Mouse (Mus musculus): ENCODE data around the gene Ctsh. TPM values are rescaled to one million over a fixed set of nuclear protein-coding genes. Genes with fewer than 3 reads are reported as not detected.
"Not testable (repeated sequence)": the region's sequence is repeated elsewhere in the genome, so short reads cannot be mapped to it uniquely, and the experiment has no call there.

The Ctsh gene
- polyA plus RNA-seq, 1 experiment from 2014 or later, result 42.4 TPM

DNA sequence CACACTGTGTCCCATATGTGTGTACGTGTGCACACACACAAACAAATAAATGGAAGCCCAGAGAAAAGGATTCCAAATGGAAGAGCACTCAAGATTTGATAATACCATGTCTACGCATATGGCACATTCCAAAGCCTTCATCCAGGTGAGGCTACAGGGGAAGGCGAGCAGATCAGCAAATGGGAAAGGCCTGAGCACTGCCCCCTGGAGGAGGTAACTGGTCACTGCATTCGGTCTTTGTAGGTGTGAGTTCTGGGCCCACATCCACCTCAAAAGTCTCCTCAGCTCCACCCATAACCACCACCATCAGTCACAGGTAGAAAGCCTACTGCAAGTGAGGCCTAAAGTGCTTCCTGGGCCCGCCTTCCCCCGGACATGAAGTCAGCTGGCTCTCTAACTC lies 26.2 kb upstream of the Ctsh start:
- Histone ChIP-seq H3K4me2 (ENCODE audit: low read length) (no peak overlapping the region), H3K27ac (ENCODE audit: low read depth) (no peak overlapping the region), H3K9me3 (ENCODE audit: control insufficient read depth, low read length) (no peaks in the 10 kb centered on the region), H3K4me3 (ENCODE audit: low read depth, low read length) (no peak overlapping the region), H3K27me3 (replicated peaks; ENCODE audit: control insufficient read depth, insufficient read depth, low read length) (no peaks in the 10 kb centered on the region), H3K4me1 (replicated peaks; ENCODE audit: control insufficient read depth, insufficient read depth, low read length) (no peaks in the 10 kb centered on the region), H3K9ac (ENCODE audit: low read length) (no peak overlapping the region), H3K36me3 (ENCODE audit: control insufficient read depth, insufficient read depth, low read length) (no peaks in the 10 kb centered on the region)
- WGBS, result 93% methylated on average over 6 of the region's 6 CpGs
- DNase-seq (ENCODE audit: low spot score), result no peak
- no peak for ATAC-seq (replicated peaks; ENCODE audit: low FRiP score, low TSS enrichment, low read depth)

- Histone ChIP-seq H3K9me3 (ENCODE audit: control insufficient read depth, low read length) (no peaks in the 10 kb centered on the region), H3K4me3 (ENCODE audit: low read depth, low read length) (no peak overlapping the region), H3K4me2 (ENCODE audit: low read length) (no peak overlapping the region), H3K27me3 (replicated peaks; ENCODE audit: control insufficient read depth, insufficient read depth, low read length) (no peaks in the 10 kb centered on the region), H3K9ac (ENCODE audit: low read length) (no peak overlapping the region), H3K36me3 (ENCODE audit: control insufficient read depth, insufficient read depth, low read length) (no peaks in the 10 kb centered on the region), H3K27ac (ENCODE audit: low read depth) (no peak overlapping the region), H3K4me1 (replicated peaks; ENCODE audit: control insufficient read depth, insufficient read depth, low read length) (no peaks in the 10 kb centered on the region)
- DNase-seq (ENCODE audit: low spot score) (no peak), ATAC-seq (replicated peaks; ENCODE audit: low FRiP score, low TSS enrichment, low read depth) (no peak)
- 93% methylated on average over 4 of the region's 4 CpGs for WGBS
Measured at GRCm38 (mm10) chr9:90033922-90034321, 20.0 kb upstream of the Ctsh start.

DNA sequence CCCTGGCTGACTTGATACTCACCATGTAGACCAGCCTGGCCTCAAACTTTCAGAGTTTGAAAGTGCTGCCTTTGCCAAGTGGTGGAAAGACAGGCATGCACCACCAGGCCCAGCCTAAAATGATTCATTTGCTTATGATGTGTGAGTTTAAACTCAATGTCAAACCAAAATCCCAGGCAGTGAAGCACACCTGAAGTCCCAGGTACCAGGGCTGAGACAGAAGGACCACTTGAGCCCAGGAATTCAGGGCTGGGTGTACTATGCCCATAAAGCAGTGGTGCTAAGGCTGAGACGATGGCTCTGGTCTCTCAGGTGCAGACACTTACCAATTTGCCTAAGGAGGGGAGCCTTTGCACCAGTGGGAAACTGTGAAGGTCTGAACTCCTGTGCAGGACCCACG lies 18.8 kb upstream of the Ctsh start:
- no peaks in the 10 kb centered on the region for H3K4me1 ChIP-seq (replicated peaks; ENCODE audit: control insufficient read depth, insufficient read depth, low read length)
- WGBS, result 78% methylated on average over 2 of the region's 2 CpGs
- H3K4me2 ChIP-seq (ENCODE audit: low read length), result no peak overlapping the region
- no peaks in the 10 kb centered on the region for H3K27me3 ChIP-seq (replicated peaks; ENCODE audit: control insufficient read depth, insufficient read depth, low read length)
- no peaks in the 10 kb centered on the region for H3K36me3 ChIP-seq (ENCODE audit: control insufficient read depth, insufficient read depth, low read length)
- H3K9me3 ChIP-seq (ENCODE audit: control insufficient read depth, low read length), result no peaks in the 10 kb centered on the region
- H3K9ac ChIP-seq (ENCODE audit: low read length), result no peak overlapping the region
- H3K27ac ChIP-seq (ENCODE audit: low read depth), result no peak overlapping the region
- DNase-seq (ENCODE audit: low spot score), result no peak
- H3K4me3 ChIP-seq (ENCODE audit: low read depth, low read length), result no peak overlapping the region
- no peak for ATAC-seq (replicated peaks; ENCODE audit: low FRiP score, low TSS enrichment, low read depth)

DNA sequence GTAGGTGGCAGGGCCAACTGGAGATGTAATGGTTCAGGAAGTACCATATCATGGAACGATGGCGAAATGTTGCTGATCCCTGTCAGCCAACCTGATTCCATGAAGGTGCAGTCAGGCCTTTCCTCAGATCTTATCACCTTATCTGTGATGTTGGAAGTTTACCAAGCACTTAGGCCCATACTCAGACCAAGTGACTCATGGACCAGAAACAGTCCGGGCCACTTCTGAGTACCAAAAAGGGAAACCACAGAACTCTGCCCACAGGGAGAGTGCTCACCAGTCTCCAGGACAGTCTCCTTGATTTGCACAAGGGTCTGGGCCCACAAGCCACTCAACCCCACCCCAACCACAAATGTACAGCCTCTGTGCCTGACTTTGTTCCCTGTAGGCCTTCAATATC lies 18.2 kb upstream of the Ctsh start:
- DNase-seq (ENCODE audit: low spot score), result no peak
- H3K9ac ChIP-seq (ENCODE audit: low read length), result no peak overlapping the region
- no peak overlapping the region for H3K27ac ChIP-seq (ENCODE audit: low read depth)
- no peaks in the 10 kb centered on the region for H3K4me1 ChIP-seq (replicated peaks; ENCODE audit: control insufficient read depth, insufficient read depth, low read length)
- no peaks in the 10 kb centered on the region for H3K36me3 ChIP-seq (ENCODE audit: control insufficient read depth, insufficient read depth, low read length)
- no peak overlapping the region for H3K4me3 ChIP-seq (ENCODE audit: low read depth, low read length)
- WGBS, result 86% methylated on average over 3 of the region's 3 CpGs
- ATAC-seq (replicated peaks; ENCODE audit: low FRiP score, low TSS enrichment, low read depth), result no peak
- no peaks in the 10 kb centered on the region for H3K9me3 ChIP-seq (ENCODE audit: control insufficient read depth, low read length)
- no peaks in the 10 kb centered on the region for H3K27me3 ChIP-seq (replicated peaks; ENCODE audit: control insufficient read depth, insufficient read depth, low read length)
- H3K4me2 ChIP-seq (ENCODE audit: low read length), result no peak overlapping the region

DNA sequence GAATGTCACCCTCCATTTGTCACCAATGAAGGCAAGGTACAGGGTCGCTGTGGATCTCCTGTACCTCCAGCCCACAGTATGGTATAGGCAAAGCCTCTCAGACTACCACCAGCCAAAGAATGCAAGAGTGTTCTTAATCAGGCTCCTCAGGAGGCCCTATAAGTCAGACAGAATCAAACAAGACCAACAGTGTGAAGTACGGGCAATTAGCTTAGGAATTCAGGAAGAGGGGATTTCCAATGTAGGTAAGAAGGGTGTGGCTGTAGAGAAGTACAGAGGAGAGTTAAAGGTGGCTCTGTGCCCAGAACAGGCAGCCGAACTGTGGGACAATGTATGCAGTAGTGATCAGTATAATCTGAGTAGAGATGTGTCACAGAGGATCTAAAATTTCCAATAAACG lies 17.6 kb upstream of the Ctsh start:
- ATAC-seq (replicated peaks; ENCODE audit: low FRiP score, low TSS enrichment, low read depth) (0 out of 2 replicates have a peak, but pooled peaks have one; percentile 48), DNase-seq (ENCODE audit: low spot score) (no peak)
- Histone ChIP-seq H3K9ac (ENCODE audit: low read length) (no peak overlapping the region), H3K36me3 (ENCODE audit: control insufficient read depth, insufficient read depth, low read length) (no peaks in the 10 kb centered on the region), H3K4me2 (ENCODE audit: low read length) (no peak overlapping the region), H3K9me3 (ENCODE audit: control insufficient read depth, low read length) (no peaks in the 10 kb centered on the region), H3K27me3 (replicated peaks; ENCODE audit: control insufficient read depth, insufficient read depth, low read length) (no peaks in the 10 kb centered on the region), H3K4me1 (replicated peaks; ENCODE audit: control insufficient read depth, insufficient read depth, low read length) (no peaks in the 10 kb centered on the region), H3K4me3 (ENCODE audit: low read depth, low read length) (no peak overlapping the region), H3K27ac (ENCODE audit: low read depth) (no peak overlapping the region)
- 71% methylated on average over 4 of the region's 4 CpGs for WGBS

- ATAC-seq (replicated peaks; ENCODE audit: low FRiP score, low TSS enrichment, low read depth) (no peak), DNase-seq (ENCODE audit: low spot score) (no peak)
- Histone ChIP-seq H3K36me3 (ENCODE audit: control insufficient read depth, insufficient read depth, low read length) (no peaks in the 10 kb centered on the region), H3K4me3 (ENCODE audit: low read depth, low read length) (no peak overlapping the region), H3K27me3 (replicated peaks; ENCODE audit: control insufficient read depth, insufficient read depth, low read length) (no peaks in the 10 kb centered on the region), H3K4me2 (ENCODE audit: low read length) (no peak overlapping the region), H3K27ac (ENCODE audit: low read depth) (no peak overlapping the region), H3K4me1 (replicated peaks; ENCODE audit: control insufficient read depth, insufficient read depth, low read length) (no peaks in the 10 kb centered on the region), H3K9ac (ENCODE audit: low read length) (no peak overlapping the region), H3K9me3 (ENCODE audit: control insufficient read depth, low read length) (no peaks in the 10 kb centered on the region)
- 70% methylated on average over 4 of the region's 4 CpGs for WGBS
Measured at GRCm38 (mm10) chr9:90038535-90038934, 15.4 kb upstream of the Ctsh start.

DNA sequence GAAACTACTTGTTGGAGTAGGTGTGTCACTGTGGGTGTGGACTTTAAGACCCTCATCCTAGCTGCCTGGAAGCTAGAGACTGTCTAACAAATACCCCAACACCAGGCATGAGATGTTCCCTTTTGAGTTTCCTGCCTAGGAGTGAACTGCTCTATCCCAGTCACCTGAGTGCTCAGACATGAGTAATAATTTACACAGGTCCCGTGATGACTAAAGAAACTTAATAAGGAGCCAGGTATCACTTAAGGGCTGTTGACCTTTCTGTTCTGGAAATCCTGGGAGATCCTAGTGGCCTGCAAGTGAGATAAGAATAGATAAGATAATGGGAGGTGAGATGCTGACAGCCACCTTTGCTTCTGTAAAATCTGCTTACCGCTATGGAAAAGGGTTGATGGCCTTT lies 13.0 kb upstream of the Ctsh start:
- Histone ChIP-seq H3K9ac (ENCODE audit: low read length) (no peak overlapping the region), H3K4me2 (ENCODE audit: low read length) (no peak overlapping the region), H3K27me3 (replicated peaks; ENCODE audit: control insufficient read depth, insufficient read depth, low read length) (no peaks in the 10 kb centered on the region), H3K4me1 (replicated peaks; ENCODE audit: control insufficient read depth, insufficient read depth, low read length) (no peaks in the 10 kb centered on the region), H3K36me3 (ENCODE audit: control insufficient read depth, insufficient read depth, low read length) (no peaks in the 10 kb centered on the region), H3K9me3 (ENCODE audit: control insufficient read depth, low read length) (no peaks in the 10 kb centered on the region), H3K27ac (ENCODE audit: low read depth) (no peak overlapping the region), H3K4me3 (ENCODE audit: low read depth, low read length) (no peak overlapping the region)
- ATAC-seq (replicated peaks; ENCODE audit: low FRiP score, low TSS enrichment, low read depth) (peak; percentile 63), DNase-seq (ENCODE audit: low spot score) (no peak)
- WGBS, result 62% methylated on average over 2 of the region's 2 CpGs

- Histone ChIP-seq H3K4me1 (replicated peaks; ENCODE audit: control insufficient read depth, insufficient read depth, low read length) (no peaks in the 10 kb centered on the region), H3K4me3 (ENCODE audit: low read depth, low read length) (no peak overlapping the region), H3K4me2 (ENCODE audit: low read length) (no peak overlapping the region), H3K9ac (ENCODE audit: low read length) (no peak overlapping the region), H3K27ac (ENCODE audit: low read depth) (no peak overlapping the region), H3K9me3 (ENCODE audit: control insufficient read depth, low read length) (peaks cover 2% of the 10 kb centered on the region; the same call in 1 of the 2 replicates), H3K36me3 (ENCODE audit: control insufficient read depth, insufficient read depth, low read length) (no peaks in the 10 kb centered on the region), H3K27me3 (replicated peaks; ENCODE audit: control insufficient read depth, insufficient read depth, low read length) (no peaks in the 10 kb centered on the region)
- no peak for ATAC-seq (replicated peaks; ENCODE audit: low FRiP score, low TSS enrichment, low read depth)
- WGBS, result 90% methylated on average over 3 of the region's 3 CpGs
- DNase-seq (ENCODE audit: low spot score), result no peak
Measured at GRCm38 (mm10) chr9:90041556-90041955, 12.4 kb upstream of the Ctsh start.

DNA sequence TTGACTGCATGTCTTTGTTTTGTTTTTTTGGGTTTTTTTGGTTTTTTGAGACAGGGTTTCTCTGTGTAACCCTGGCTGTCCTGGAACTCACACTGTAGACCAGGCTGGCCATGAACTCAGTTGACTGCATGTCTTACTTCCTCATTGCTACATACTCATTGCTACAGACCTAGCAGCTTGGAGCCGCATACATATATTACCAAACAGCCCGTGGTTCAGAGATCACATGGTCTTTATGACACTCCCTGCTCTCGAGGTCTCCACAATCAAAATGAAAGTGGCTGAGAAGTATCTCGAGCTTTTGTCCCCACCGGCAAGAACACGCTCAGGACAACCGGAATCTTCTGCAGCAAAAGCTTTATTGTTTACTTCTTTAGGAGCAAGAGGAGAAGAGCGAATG lies 11.0 kb upstream of the Ctsh start:
- H3K4me3 ChIP-seq (ENCODE audit: low read depth, low read length); DNase-seq (ENCODE audit: low spot score); ATAC-seq (replicated peaks; ENCODE audit: low FRiP score, low TSS enrichment, low read depth); H3K4me2 ChIP-seq (ENCODE audit: low read length); H3K4me1 ChIP-seq (replicated peaks; ENCODE audit: control insufficient read depth, insufficient read depth, low read length); H3K27me3 ChIP-seq (replicated peaks; ENCODE audit: control insufficient read depth, insufficient read depth, low read length); H3K36me3 ChIP-seq (ENCODE audit: control insufficient read depth, insufficient read depth, low read length); H3K27ac ChIP-seq (ENCODE audit: low read depth); H3K9ac ChIP-seq (ENCODE audit: low read length); H3K9me3 ChIP-seq (ENCODE audit: control insufficient read depth, low read length): not testable (repeated sequence)
- 92% methylated on average over 8 of the region's 8 CpGs for WGBS
